Mouse (Mus musculus) embryo, embryonic 11 days (tissue): ENCODE results near the gene Rnf217.

Experiments used
- DNase-seq: peaks from one replicate; pipeline ENCODE4 v3.0.0-alpha.2; 2015

Rnf217 gene

GRCm38 (mm10) chr10:31467043-31467898, 141.7 kb downstream of the Rnf217 start:
- peak; percentile 40 for DNase-seq

- DNase-seq: peak; percentile 29
Observed at GRCm38 (mm10) chr10:31465840-31466541, 143.0 kb downstream of the Rnf217 start.

GRCm38 (mm10) chr10:31465424-31465823, 143.6 kb downstream of the Rnf217 start:
- DNase-seq: no peak

GRCm38 (mm10) chr10:31463044-31463443, 145.9 kb downstream of the Rnf217 start:
- DNase-seq: no peak

GRCm38 (mm10) chr10:31456806-31457205, 152.2 kb downstream of the Rnf217 start:
- DNase-seq: no peak

- DNase-seq: no peak
Observed at GRCm38 (mm10) chr10:31447083-31447482, 161.9 kb downstream of the Rnf217 start.

- DNase-seq: peak; percentile 92
Observed at GRCm38 (mm10) chr10:31445291-31446124, 163.5 kb downstream of the Rnf217 start, which contains the start of gene Tpd52l1. Tpd52l1 (minus strand) TSS chr10:31445958.

GRCm38 (mm10) chr10:31444206-31444605, 164.8 kb downstream of the Rnf217 start:
- DNase-seq: no peak
